Mouse (Mus musculus) adipocyte (in vitro differentiated cells): Measurements from ENCODE around the gene Msi1.
"Not testable (repeated sequence)": the region's sequence is repeated elsewhere in the genome, so short reads cannot be mapped to it uniquely, and the experiment has no call there.

Source experiments
- DNase-seq: peaks from one replicate; pipeline ENCODE4 v3.0.0-alpha.2; 2016; ENCODE audit warnings: low spot score

The Msi1 gene

DNA sequence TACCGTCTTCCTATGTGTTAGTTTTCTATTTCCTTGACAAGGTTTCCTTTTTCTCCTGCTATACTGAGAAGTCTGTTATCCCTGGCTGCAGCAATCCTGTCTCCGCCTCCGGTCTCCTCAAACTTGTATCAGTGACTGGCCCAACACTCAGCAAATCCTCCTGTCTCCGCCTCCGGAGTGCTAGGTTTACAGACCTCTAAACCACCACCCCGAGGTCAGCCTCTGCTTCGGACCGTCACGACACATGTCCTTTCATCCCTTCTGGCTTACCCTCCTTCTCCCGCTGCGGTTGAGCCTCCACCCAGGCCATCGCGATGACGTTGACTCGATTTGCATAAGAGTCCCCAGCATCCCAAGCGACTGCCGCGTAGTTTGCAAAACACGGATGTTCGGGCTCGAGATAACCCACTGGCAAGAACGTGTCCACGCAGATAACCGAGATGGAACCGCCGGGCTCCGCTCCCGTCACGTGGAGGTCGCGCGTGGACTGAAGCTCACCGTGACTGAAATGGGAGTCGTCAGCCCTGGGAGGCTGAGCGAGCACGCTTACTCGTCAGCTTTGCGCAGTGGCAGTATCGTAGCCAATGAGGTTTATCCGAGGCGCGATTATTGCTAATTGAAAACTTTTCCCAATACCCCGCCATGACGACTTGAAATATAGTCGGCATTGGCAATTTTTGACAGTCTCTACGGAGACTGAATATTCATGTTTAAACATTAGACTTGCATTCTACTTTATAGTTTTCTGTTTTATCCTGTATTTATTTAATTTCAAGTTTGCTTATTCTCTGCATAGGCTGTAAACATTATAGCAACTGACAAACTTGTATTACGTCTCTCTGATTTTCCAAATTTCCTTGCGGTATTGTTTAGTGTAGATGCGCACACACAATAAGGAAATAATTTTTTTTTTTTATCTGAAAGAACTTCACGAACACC, 60.6 kb downstream of the Msi1 start:
- DNase-seq: peak; percentile 96

DNA sequence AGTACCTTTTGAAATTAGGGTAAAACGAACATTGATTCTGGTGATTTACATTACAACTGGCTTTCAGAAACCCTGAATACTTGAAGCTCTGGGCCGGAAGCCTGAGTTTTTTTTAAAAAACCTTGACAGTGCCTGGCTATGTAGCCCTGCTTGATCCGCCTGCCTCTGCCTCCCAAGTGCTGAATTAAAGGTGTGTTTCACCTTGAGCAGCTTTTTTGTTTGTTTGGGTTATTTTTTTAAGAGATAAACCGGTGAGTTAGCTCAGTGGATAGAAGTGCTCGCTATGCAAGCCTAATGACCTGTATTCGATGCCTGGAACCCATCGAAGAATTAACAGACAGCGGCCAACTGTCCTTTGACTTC, 61.2 kb downstream of the Msi1 start:
- DNase-seq: no peak

DNA sequence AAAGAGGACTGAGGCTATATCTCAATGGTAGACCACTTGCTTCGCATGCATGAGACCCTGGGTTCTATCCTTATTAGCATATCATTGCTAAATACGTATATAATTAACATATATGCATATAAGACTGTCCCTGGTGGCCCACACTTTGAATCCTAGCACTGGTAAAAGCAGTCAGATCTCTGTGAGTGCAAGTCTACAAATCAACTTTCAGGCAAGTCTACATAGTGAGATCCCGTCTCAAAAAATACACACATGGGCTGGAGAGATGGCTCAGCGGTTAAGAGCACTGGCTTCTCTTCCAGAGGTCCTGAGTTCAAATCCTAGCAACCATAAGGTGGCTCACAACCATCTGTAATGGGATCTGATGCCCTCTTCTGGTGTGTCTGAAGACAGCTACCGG, 61.7 kb downstream of the Msi1 start:
- no peak for DNase-seq

DNA sequence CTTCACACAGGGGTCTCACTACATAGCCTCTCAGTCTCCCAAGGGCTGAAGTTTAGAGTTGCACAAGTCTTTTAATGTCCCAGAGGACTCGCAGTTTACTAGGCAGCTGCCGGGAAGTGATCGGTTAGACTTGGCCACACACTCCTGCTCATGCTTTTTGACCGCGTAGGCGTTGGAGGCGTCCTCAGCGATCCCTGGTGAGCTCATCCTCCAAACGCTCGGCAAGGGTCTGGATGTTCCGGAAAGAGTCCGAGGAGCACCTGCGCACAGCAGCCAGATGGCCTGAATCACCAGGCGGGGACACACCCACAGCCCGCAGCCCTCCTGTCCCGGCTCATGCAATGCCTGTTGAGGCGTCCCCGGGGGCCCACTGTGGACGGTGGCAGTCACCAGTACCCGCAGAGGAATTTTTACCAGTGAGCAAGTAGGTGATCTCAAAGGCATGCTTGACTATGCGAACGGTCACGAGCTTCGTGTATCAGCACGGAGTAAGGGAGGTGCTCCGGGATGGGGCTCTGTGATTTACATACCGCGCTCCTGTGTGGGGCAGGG, 62.4 kb downstream of the Msi1 start:
- peak; percentile 84 for DNase-seq

DNA sequence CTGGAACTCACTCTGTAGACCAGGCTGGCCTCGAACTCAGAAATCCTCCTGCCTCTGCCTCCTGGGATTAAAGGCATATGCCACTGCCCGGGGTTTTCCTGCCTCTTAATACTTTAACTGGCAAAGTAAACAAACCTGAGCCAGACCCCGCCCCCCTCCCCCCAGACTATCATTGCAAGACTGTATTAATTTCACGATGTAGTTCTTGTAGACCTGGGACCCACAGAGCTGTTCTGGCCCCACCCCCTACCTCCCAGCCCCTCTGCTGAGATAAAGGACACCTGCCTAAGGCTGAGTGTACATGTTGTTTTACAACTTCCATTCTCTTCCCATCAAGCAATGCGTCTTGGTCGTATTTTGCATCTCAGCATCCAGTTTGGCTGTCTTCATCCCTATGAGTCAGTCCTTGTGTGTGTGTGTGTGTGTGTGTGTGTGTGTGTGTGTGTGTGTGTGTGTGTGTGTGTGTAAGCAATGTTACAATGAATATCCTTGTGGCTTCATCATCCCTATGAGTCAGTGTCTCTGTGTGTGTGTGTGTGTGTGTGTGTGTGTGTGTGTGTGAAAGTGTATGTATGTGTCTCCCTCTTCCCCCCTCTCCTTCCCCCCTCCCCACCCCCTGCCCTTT, 63.4 kb downstream of the Msi1 start:
- DNase-seq: peak; percentile 66

DNA sequence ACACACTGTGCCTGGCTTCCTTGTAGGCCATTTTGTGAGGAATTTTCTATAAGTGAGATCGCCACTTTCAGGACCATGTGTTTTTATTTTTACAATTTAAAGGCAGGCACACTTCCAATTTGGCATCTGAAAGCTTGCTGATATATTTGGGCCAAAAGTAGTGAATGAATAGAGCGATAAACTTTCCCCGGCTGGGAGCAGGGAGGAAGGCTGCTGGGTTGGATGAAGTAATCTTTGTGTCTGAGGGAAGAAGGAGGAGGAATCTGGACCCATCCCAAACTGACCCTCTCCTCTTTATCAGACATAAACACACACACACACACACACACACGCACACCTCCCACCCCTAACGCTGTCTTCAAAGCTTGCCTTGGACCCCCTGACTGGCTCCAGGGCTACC, 64.0 kb downstream of the Msi1 start:
- peak; percentile 72 for DNase-seq

DNA sequence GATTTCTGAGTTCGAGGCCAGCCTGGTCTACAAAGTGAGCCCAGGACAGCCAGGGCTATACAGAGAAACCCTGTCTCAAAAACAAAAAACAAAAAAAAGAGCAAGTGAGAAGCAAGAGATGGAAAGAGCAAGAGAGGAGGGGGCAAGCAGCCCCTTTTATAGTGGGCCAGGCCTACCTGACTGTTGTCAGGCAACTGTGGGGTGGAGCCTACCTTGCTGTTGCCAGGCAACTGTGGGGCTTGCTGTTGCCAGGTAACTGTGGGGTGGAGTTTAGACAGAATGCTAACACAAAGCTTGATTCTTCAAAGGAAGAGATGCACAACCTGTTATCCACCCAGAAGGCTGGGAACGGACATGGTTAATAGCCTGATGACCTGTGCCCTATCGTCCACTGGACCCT, 66.2 kb downstream of the Msi1 start:
- DNase-seq: not testable (repeated sequence)

DNA sequence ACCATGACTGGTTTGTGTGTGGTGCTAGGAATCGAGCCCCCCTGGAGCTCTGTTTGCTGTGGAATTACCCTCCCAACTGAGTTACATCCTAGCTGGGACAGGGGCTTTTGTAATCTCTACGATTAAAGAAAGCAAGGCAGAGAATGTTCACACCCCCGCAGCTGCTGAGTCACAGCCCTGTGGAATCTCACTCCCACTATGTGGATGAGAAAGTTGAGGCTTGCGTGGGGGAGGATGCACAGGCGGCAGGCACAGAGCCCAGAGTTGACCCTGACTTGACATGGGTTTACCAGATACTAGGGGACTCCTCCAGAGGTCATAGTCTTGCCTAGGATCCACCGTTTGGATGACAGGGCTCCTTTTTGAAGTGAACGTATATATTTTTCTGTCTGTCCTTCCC, 67.6 kb downstream of the Msi1 start:
- DNase-seq: no peak

DNA sequence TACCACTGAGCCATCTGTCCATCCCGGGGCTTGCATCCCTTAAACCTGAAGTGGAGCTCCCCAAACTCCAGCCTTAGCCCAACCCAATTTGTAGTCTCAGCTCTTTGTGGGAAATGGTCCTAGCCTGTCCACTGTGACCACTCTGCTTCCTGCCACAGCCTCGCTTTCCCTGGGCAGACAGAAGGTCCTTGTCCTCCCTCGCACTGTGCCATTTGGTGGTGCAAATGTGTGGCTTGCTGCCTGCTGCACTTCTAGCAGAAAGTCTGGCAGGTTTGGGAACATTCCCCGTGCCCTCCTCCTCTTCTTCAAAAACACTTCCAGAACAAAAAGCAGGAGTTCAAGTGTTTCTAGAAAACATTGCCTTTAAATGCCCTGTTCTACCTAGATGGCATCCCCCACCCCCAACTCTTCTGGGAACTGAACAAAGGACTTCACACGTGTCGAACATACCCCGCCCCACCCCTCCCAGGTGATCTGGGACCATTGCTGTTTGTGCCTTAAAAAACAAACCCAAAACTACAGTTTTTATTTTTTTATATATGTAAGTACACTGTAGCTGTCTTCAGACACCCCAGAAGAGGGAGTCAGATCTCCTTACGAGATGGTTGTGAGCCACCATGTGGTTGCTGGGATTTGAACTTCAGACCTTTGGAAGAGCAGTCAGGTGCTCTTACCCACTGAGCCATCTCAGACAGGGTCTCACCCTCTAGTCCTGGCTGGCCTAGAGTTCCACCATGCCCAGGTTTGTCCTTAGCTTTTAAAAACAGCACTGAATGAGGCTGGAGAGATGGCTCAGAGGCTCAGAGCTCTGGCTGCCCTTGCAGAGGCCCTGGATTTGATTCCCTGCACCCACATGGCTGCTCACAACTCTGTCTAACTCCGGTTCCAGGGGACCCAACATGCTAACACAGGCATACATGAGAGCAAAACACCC, 69.2 kb downstream of the Msi1 start:
- DNase-seq: no peak

DNA sequence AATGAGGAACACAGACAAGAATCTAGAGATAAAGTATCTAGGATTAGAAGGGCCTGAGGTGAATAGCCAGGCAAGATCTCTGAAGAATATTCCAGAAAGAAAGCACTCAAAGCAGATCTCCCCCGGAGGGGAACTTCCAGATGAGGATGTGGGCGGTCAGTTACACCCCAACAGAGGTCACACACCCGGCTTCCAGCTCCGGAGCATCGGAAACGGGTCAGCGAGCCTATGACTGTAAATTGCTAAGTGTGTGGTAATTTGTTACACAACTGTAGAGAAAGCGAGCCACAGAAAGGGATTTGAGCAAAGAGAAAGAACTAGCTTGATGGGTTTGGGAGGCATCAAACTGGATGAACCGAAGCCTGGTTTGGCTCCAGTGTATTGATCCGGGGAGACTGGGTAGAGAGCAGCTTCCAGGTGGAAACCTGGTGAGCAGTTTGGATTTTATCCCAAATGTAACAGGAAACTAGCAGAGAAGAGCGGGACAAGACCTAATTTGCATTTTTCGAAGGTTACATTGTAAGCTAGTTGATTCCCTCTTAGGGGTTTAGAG, 71.1 kb downstream of the Msi1 start:
- peak; percentile 23 for DNase-seq

DNA sequence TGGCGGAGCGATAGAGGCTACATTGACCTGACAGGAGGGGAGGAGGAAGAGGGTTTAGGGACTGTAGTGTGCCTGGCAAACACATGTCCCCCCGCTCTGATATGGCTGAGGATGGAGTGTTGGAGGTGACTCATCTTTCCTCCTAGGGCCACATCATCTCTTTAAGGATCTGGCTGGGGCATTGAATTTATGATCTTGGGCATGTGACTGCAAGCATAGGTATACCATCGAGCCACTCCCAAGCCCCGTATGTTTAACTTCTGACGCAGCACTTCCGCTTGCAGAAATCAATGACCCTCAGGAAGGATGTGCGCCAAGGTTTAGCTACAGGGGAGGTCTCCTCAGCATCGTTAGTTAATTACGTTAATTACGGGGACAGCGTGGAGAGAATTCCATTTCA, 73.6 kb downstream of the Msi1 start:
- DNase-seq: no peak
